26 mouse cellular contexts compared by ENCODE assay signal in the genomic region with DNA sequence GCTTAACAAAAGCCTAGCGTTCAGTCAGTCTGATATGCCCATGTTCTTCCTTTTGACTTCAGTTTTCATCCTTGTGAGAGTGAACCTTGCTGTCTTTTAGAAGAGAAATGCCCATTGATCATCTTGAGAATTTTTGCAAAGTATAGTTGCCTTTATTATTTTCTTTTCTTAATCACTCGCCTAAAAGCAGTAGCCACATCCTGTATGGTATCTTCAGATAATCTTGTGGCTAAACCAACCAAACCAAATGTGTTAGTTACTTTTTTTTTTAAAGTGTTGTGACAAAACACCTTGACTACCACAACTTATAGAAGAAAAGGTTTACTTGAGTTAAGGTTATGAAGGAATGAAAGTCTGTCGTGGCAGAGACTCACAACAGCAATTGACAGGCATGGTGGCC.
"Had no signal": no experiment of that assay in that cellular context is flagged by ENCODE, and none has a peak within 500 bp of the region (broad histone marks: within the 10 kb centered on the region; RNA-seq: fewer than 3 reads in every experiment).

No protein-coding gene starts in this region.

- H3K27me3 ChIP-seq: embryonic facial prominence, embryonic 12.5 days; embryonic facial prominence, embryonic 13.5 days; embryonic facial prominence, embryonic 15.5 days; forebrain, embryonic 12.5 days; forebrain, embryonic 13.5 days; forebrain, embryonic 15.5 days had no signal

- ATAC-seq: forebrain, embryonic 13.5 days; forebrain, embryonic 14.5 days; forebrain, embryonic 15.5 days; forebrain, embryonic 16.5 days; forebrain, postnatal 0 days had no signal

- H3K9me3 ChIP-seq: embryonic facial prominence, embryonic 10.5 days; embryonic facial prominence, embryonic 13.5 days; embryonic facial prominence, embryonic 15.5 days; forebrain, embryonic 13.5 days; forebrain, embryonic 15.5 days had no signal

- H3K36me3 ChIP-seq: embryonic facial prominence, embryonic 10.5 days; embryonic facial prominence, embryonic 12.5 days; embryonic facial prominence, embryonic 13.5 days; embryonic facial prominence, embryonic 15.5 days; forebrain, embryonic 10.5 days; forebrain, embryonic 12.5 days; forebrain, embryonic 15.5 days had no signal

- H3K9ac ChIP-seq: embryonic facial prominence, embryonic 12.5 days; embryonic facial prominence, embryonic 13.5 days; embryonic facial prominence, embryonic 15.5 days; forebrain, embryonic 12.5 days; forebrain, embryonic 13.5 days; forebrain, embryonic 15.5 days; forebrain, postnatal 0 days had no signal

- H3K27ac ChIP-seq: embryonic facial prominence, embryonic 10.5 days; embryonic facial prominence, embryonic 12.5 days; embryonic facial prominence, embryonic 13.5 days; embryonic facial prominence, embryonic 15.5 days; forebrain, embryonic 10.5 days; forebrain, embryonic 12.5 days; forebrain, embryonic 13.5 days; forebrain, embryonic 15.5 days; gastrocnemius, adult 2 months had no signal

- H3K4me3 ChIP-seq: embryonic facial prominence, embryonic 10.5 days; embryonic facial prominence, embryonic 12.5 days; embryonic facial prominence, embryonic 13.5 days; embryonic facial prominence, embryonic 15.5 days; erythroblast, embryonic 14.5 days; forebrain, embryonic 10.5 days; forebrain, embryonic 12.5 days; forebrain, embryonic 13.5 days; forebrain, embryonic 15.5 days; gastrocnemius, adult 2 months had no signal

- DNase-seq: cerebellum, adult 8-10 months; cerebellum, adult 9-11 months; cerebellum, postnatal 10 days; cerebellum, postnatal 14 days; cerebellum, postnatal 25 days; cerebellum, postnatal 36 days; embryo, embryonic 11 days; forebrain, postnatal 0 days; gastrocnemius, adult 2 months; gastrocnemius, postnatal 10 days; gastrocnemius, postnatal 14 days; gastrocnemius, postnatal 25 days; gastrocnemius, postnatal 36 days; heart, adult 11 months; heart, adult 18-20 months had no signal

- H3K4me1 ChIP-seq: embryonic facial prominence, embryonic 10.5 days; embryonic facial prominence, embryonic 12.5 days; embryonic facial prominence, embryonic 13.5 days; embryonic facial prominence, embryonic 15.5 days; forebrain, embryonic 10.5 days; forebrain, embryonic 12.5 days; forebrain, embryonic 13.5 days; forebrain, embryonic 15.5 days had no signal

- H3K4me2 ChIP-seq: embryonic facial prominence, embryonic 12.5 days; embryonic facial prominence, embryonic 13.5 days; embryonic facial prominence, embryonic 15.5 days; forebrain, embryonic 12.5 days; forebrain, embryonic 13.5 days; forebrain, embryonic 15.5 days had no signal
